Mouse (Mus musculus): Measurements from ENCODE around the gene Fbxw8.

Gene Fbxw8

GRCm38 (mm10) chr5:118042599-118042998 lies 112.7 kb downstream of the Fbxw8 start:
- DNase-seq (ENCODE audit: low spot score) = no peak

- no peak for DNase-seq (ENCODE audit: low spot score)
These were observed 116.0 kb downstream of the Fbxw8 start for GRCm38 (mm10) chr5:118039241-118039668.

GRCm38 (mm10) chr5:118037798-118038484 lies 117.3 kb downstream of the Fbxw8 start:
- peak; percentile 28 for DNase-seq (ENCODE audit: low spot score)

- DNase-seq (ENCODE audit: low spot score) = no peak
These were observed 118.1 kb downstream of the Fbxw8 start for GRCm38 (mm10) chr5:118036888-118037797.

- DNase-seq (ENCODE audit: low spot score) = no peak
These were observed 119.5 kb downstream of the Fbxw8 start for GRCm38 (mm10) chr5:118035786-118036185.

- no peak for DNase-seq (ENCODE audit: low spot score)
These were observed 120.6 kb downstream of the Fbxw8 start for GRCm38 (mm10) chr5:118034632-118035031.

- DNase-seq (ENCODE audit: low spot score) = no peak
These were observed 121.5 kb downstream of the Fbxw8 start for GRCm38 (mm10) chr5:118033740-118034139.

- DNase-seq (ENCODE audit: low spot score) = no peak
These were observed 121.9 kb downstream of the Fbxw8 start for GRCm38 (mm10) chr5:118033328-118033727.

GRCm38 (mm10) chr5:118031508-118031907 lies 123.8 kb downstream of the Fbxw8 start:
- DNase-seq (ENCODE audit: low spot score) = no peak

- DNase-seq (ENCODE audit: low spot score) = no peak
These were observed 124.2 kb downstream of the Fbxw8 start for GRCm38 (mm10) chr5:118031059-118031458.

GRCm38 (mm10) chr5:118030022-118030675 lies 125.1 kb downstream of the Fbxw8 start:
- no peak for DNase-seq (ENCODE audit: low spot score)

- no peak for DNase-seq (ENCODE audit: low spot score)
These were observed 125.8 kb downstream of the Fbxw8 start for GRCm38 (mm10) chr5:118029420-118029819.

GRCm38 (mm10) chr5:118029035-118029408 lies 126.2 kb downstream of the Fbxw8 start:
- DNase-seq (ENCODE audit: low spot score) = no peak

GRCm38 (mm10) chr5:118028191-118029034 lies 126.9 kb downstream of the Fbxw8 start:
- no peak for DNase-seq (ENCODE audit: low spot score)

- no peak for DNase-seq (ENCODE audit: low spot score)
These were observed 127.5 kb downstream of the Fbxw8 start, which contains the start of gene Tesc for GRCm38 (mm10) chr5:118027698-118028190. Tesc (plus strand) TSS chr5:118027743.

GRCm38 (mm10) chr5:118027101-118027697 lies 128.1 kb downstream of the Fbxw8 start:
- no peak for DNase-seq (ENCODE audit: low spot score)

GRCm38 (mm10) chr5:118026343-118026742 lies 128.9 kb downstream of the Fbxw8 start:
- no peak for DNase-seq (ENCODE audit: low spot score)

- DNase-seq (ENCODE audit: low spot score) = no peak
These were observed 129.4 kb downstream of the Fbxw8 start for GRCm38 (mm10) chr5:118025880-118026279.

GRCm38 (mm10) chr5:118023053-118023452 lies 132.2 kb downstream of the Fbxw8 start:
- DNase-seq (ENCODE audit: low spot score) = no peak

- DNase-seq (ENCODE audit: low spot score) = no peak
These were observed 135.4 kb downstream of the Fbxw8 start for GRCm38 (mm10) chr5:118019905-118020304.

- no peak for DNase-seq (ENCODE audit: low spot score)
These were observed 137.7 kb downstream of the Fbxw8 start for GRCm38 (mm10) chr5:118017527-118017926.
